Mouse (Mus musculus) testis, adult 2 months (tissue): ENCODE measurements around the gene Gm20425.

Source experiments
- CTCF ChIP-seq: fragments of 200-500 bp; IDR thresholded peaks from 2 replicates; pipeline ENCODE4 v1.5.1; 2012; ENCODE audit warnings: low read depth, mild to moderate bottlenecking, inconsistent platforms, low read length, moderate library complexity; ENCODE audit not compliant: control insufficient read depth, insufficient read depth, insufficient replicate concordance
- POLR2A ChIP-seq: fragments of 200-500 bp; IDR thresholded peaks from 2 replicates; pipeline ENCODE4 v1.6.1; 2012; ENCODE audit warnings: low read depth, mild to moderate bottlenecking, inconsistent platforms, low read length, moderate library complexity; ENCODE audit not compliant: control insufficient read depth

DNA sequence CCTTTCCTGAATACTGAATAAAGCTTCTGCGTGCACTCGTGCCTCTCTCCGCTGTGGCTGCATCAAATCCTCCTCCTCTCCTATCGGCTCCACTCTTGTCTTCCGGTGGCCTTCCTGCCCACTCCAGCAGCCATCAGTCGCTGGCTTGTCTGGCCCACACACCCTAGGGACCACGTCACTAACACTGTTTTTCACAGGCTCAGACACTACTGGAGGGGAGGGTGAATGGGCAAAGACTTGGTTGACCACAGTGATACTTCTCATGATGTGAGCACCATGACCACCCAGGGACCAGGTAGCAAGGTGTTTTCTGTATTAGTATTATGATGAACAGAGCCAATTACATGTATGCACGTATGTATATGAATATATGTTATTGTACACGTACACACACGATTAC, 83.8 kb downstream of the Gm20425 start:
- no peak for TF ChIP-seq CTCF
- TF ChIP-seq POLR2A = no peak
